Mouse (Mus musculus): ENCODE data around the gene Ace2.

Gene Ace2

GRCm38 (mm10) chrX:164183844-164184243 lies 44.7 kb downstream of the Ace2 start:
- DNase-seq: peak; percentile 45

GRCm38 (mm10) chrX:164189880-164190279 lies 50.7 kb downstream of the Ace2 start:
- no peak for DNase-seq

GRCm38 (mm10) chrX:164197679-164198078 lies 58.5 kb downstream of the Ace2 start:
- DNase-seq: no peak

- DNase-seq: no peak
Observed at GRCm38 (mm10) chrX:164200547-164200946, 61.4 kb downstream of the Ace2 start.

GRCm38 (mm10) chrX:164221989-164222388 lies 82.9 kb downstream of the Ace2 start:
- peak; percentile 3 for DNase-seq

- DNase-seq: peak; percentile 12
Observed at GRCm38 (mm10) chrX:164233380-164233779, 94.2 kb downstream of the Ace2 start.
